Mouse (Mus musculus): Measurements from ENCODE around the gene Nrd1.

- TF ChIP-seq CTCF (IDR thresholded peaks at IDR 0.05; ENCODE audit: borderline replicate concordance, control insufficient read depth, extremely low read depth, insufficient read depth, low read length, poor library complexity) (no peak), POLR2A (IDR thresholded peaks at IDR 0.05; ENCODE audit: control insufficient read depth, extremely low read depth, insufficient read depth, low read length, poor library complexity) (no peak)
Observed at GRCm38 (mm10) chr4:108959696-108960095, 40.8 kb upstream of the Nrd1 start.

Data from thymus, adult 2 months (tissue).